Mouse (Mus musculus) thymus, postnatal 4 days (tissue): ENCODE measurements at regions not wholly inside any gene's neighbourhood (a gene's known extent, or its start where the extent isn't known, plus 50 kb on each side); places are given as distances from the start of the nearest gene placed in this dataset.

Experiments
- DNase-seq: peaks from one replicate; pipeline ENCODE4 v3.0.0; 2021

GRCm38 (mm10) chr3:38577890-38578628, 93.4 kb upstream of the Ankrd50 start:
- no peak for DNase-seq

- DNase-seq, result no peak
Observed at GRCm38 (mm10) chr3:38573594-38573993, 89.0 kb upstream of the Ankrd50 start.

GRCm38 (mm10) chr3:38572159-38572558, 87.5 kb upstream of the Ankrd50 start:
- DNase-seq, result no peak

GRCm38 (mm10) chr3:38571224-38571623, 86.6 kb upstream of the Ankrd50 start:
- DNase-seq, result no peak

GRCm38 (mm10) chr3:38569001-38569400, 84.4 kb upstream of the Ankrd50 start:
- DNase-seq, result no peak

GRCm38 (mm10) chr3:38568596-38568975, 83.9 kb upstream of the Ankrd50 start:
- peak; percentile 17 for DNase-seq

- no peak for DNase-seq
Observed at GRCm38 (mm10) chr3:38567946-38568595, 83.4 kb upstream of the Ankrd50 start.

- DNase-seq, result no peak
Observed at GRCm38 (mm10) chr3:38566576-38566975, 81.9 kb upstream of the Ankrd50 start.

GRCm38 (mm10) chr3:38564844-38565243, 80.2 kb upstream of the Ankrd50 start:
- DNase-seq, result no peak

- no peak for DNase-seq
Observed at GRCm38 (mm10) chr3:38564364-38564763, 79.7 kb upstream of the Ankrd50 start.

GRCm38 (mm10) chr3:38561186-38561585, 76.5 kb upstream of the Ankrd50 start:
- DNase-seq, result peak; percentile 24

GRCm38 (mm10) chr3:38555939-38556338, 71.3 kb upstream of the Ankrd50 start:
- no peak for DNase-seq

GRCm38 (mm10) chr3:38553470-38554043, 68.9 kb upstream of the Ankrd50 start:
- DNase-seq, result no peak

GRCm38 (mm10) chr3:38547032-38547431, 62.4 kb upstream of the Ankrd50 start:
- DNase-seq, result no peak

GRCm38 (mm10) chr3:38545501-38545896, 60.9 kb upstream of the Ankrd50 start:
- no peak for DNase-seq

- no peak for DNase-seq
Observed at GRCm38 (mm10) chr3:38544718-38545500, 60.3 kb upstream of the Ankrd50 start.

- DNase-seq, result no peak
Observed at GRCm38 (mm10) chr3:38543816-38544215, 59.2 kb upstream of the Ankrd50 start.

- no peak for DNase-seq
Observed at GRCm38 (mm10) chr3:38541296-38541695, 56.7 kb upstream of the Ankrd50 start.

GRCm38 (mm10) chr3:38538309-38538708, 53.7 kb upstream of the Ankrd50 start:
- DNase-seq, result no peak

- no peak for DNase-seq
Observed at GRCm38 (mm10) chr3:38537770-38538169, 53.1 kb upstream of the Ankrd50 start.
